In genomic region chr16:49760517-49761203, GRCm38 (mm10) we compare ENCODE assay signal across 24 mouse cellular contexts. TPM values are rescaled to one million over a fixed set of nuclear protein-coding genes. Genes with fewer than 3 reads are reported as not detected.
A peak's percentile ranks its signal among the peaks of the same experiment; 100 is the strongest.
DNase-seq lines count a peak whose midpoint lies in the region; ATAC-seq and TF ChIP-seq lines count a peak whose summit lies in the region.
"Had no signal": no experiment of that assay in that cellular context is flagged by ENCODE, and none has a peak within 500 bp of the region (broad histone marks: within the 10 kb centered on the region; RNA-seq: fewer than 3 reads in every experiment).

No protein-coding gene starts in this region.

- no peaks in the 10 kb centered on the region for H3K36me3 ChIP-seq in heart, embryonic 13.5 days
- no peaks in the 10 kb centered on the region for H3K36me3 ChIP-seq in liver, embryonic 12.5 days
- H3K36me3 ChIP-seq in intestine, embryonic 16.5 days (ENCODE audit: control insufficient read depth, insufficient read depth, low read length): no peaks in the 10 kb centered on the region
- H3K36me3 ChIP-seq: forebrain, embryonic 12.5 days had no signal

- ATAC-seq in heart, embryonic 13.5 days (ENCODE audit: extremely low read depth, insufficient number of reproducible peaks, low FRiP score, low TSS enrichment): no peak
- 0 out of 2 replicates have a peak, but pooled peaks have one; percentile 46 for ATAC-seq in liver, embryonic 12.5 days
- ATAC-seq in intestine, embryonic 16.5 days: peak; percentile 62; the same call in 1 of the 2 replicates
- no peak for ATAC-seq in granulocyte monocyte progenitor cell, adult 5-6 weeks (replicated peaks; ENCODE audit: poor library complexity, severe bottlenecking)
- ATAC-seq: CD4-positive, CD25-positive, alpha-beta regulatory T cell, adult 4 months; forebrain, postnatal 0 days; hindbrain, embryonic 16.5 days; lung, postnatal 0 days; midbrain, embryonic 13.5 days had no signal

- no peak overlapping the region for H3K9ac ChIP-seq in heart, embryonic 13.5 days
- no peak overlapping the region for H3K9ac ChIP-seq in liver, embryonic 12.5 days
- H3K9ac ChIP-seq in intestine, embryonic 16.5 days (ENCODE audit: low read depth, low read length): no peak overlapping the region
- H3K9ac ChIP-seq: embryonic facial prominence, embryonic 15.5 days; forebrain, embryonic 12.5 days; forebrain, postnatal 0 days; midbrain, embryonic 13.5 days had no signal

- peak overlapping the region; percentile 58 for H3K4me2 ChIP-seq in heart, embryonic 13.5 days
- no peak overlapping the region for H3K4me2 ChIP-seq in liver, embryonic 12.5 days
- peak overlapping the region; percentile 23 for H3K4me2 ChIP-seq in intestine, embryonic 16.5 days (ENCODE audit: low read depth, low read length)
- H3K4me2 ChIP-seq: embryonic facial prominence, embryonic 15.5 days; forebrain, embryonic 12.5 days; midbrain, embryonic 13.5 days had no signal

- TF ChIP-seq CTCF in brain, embryonic 14.5 days (IDR thresholded peaks at IDR 0.05; ENCODE audit: borderline replicate concordance, extremely low read depth, insufficient read depth, insufficient read length): no peak

- no peaks in the 10 kb centered on the region for H3K27me3 ChIP-seq in heart, embryonic 13.5 days (replicated peaks)
- H3K27me3 ChIP-seq in liver, embryonic 12.5 days (replicated peaks): no peaks in the 10 kb centered on the region
- H3K27me3 ChIP-seq in intestine, embryonic 16.5 days (replicated peaks; ENCODE audit: control insufficient read depth, insufficient read depth, low read length): no peaks in the 10 kb centered on the region
- H3K27me3 ChIP-seq: embryonic facial prominence, embryonic 15.5 days; forebrain, embryonic 12.5 days; midbrain, embryonic 13.5 days had no signal

- no peaks in the 10 kb centered on the region for H3K9me3 ChIP-seq in heart, embryonic 13.5 days
- H3K9me3 ChIP-seq in liver, embryonic 12.5 days (replicated peaks): no peaks in the 10 kb centered on the region
- H3K9me3 ChIP-seq in intestine, embryonic 16.5 days (ENCODE audit: control insufficient read depth, low read length): no peaks in the 10 kb centered on the region
- H3K9me3 ChIP-seq: embryonic facial prominence, embryonic 10.5 days; embryonic facial prominence, embryonic 15.5 days; forebrain, embryonic 12.5 days; midbrain, embryonic 13.5 days had no signal

- peak overlapping the region; percentile 29 for H3K4me3 ChIP-seq in heart, embryonic 13.5 days
- H3K4me3 ChIP-seq in liver, embryonic 12.5 days: no peak overlapping the region
- peak overlapping the region; percentile 4; the same call in 1 of the 2 replicates for H3K4me3 ChIP-seq in intestine, embryonic 16.5 days (ENCODE audit: low read length)
- H3K4me3 ChIP-seq: embryonic facial prominence, embryonic 10.5 days; embryonic facial prominence, embryonic 15.5 days; forebrain, embryonic 12.5 days; midbrain, embryonic 13.5 days had no signal

- H3K4me1 ChIP-seq in heart, embryonic 13.5 days: peaks cover 16% of the 10 kb centered on the region
- H3K4me1 ChIP-seq in liver, embryonic 12.5 days: peaks cover 18% of the 10 kb centered on the region
- no peaks in the 10 kb centered on the region for H3K4me1 ChIP-seq in intestine, embryonic 16.5 days (ENCODE audit: control insufficient read depth, insufficient read depth, low read length)
- H3K4me1 ChIP-seq: embryonic facial prominence, embryonic 10.5 days; forebrain, embryonic 12.5 days; midbrain, embryonic 13.5 days had no signal

- no peak for TF ChIP-seq POLR2A in brain, embryonic 14.5 days (IDR thresholded peaks at IDR 0.05; ENCODE audit: borderline replicate concordance, extremely low read depth, insufficient read depth, insufficient read length, poor library complexity, severe bottlenecking)

- no peak for DNase-seq in heart, adult 8-10 months (ENCODE audit: low spot score)
- no peak for DNase-seq in liver
- peak; percentile 16 for DNase-seq in brain, embryonic 14.5 days (ENCODE audit: low read depth)
- DNase-seq in ovary, adult 18-20 months (ENCODE audit: low spot score): no peak
- DNase-seq: adrenal gland, postnatal 25 days; cerebellum, adult 18-20 months; cerebellum, postnatal 14 days; forebrain, postnatal 0 days; kidney, adult 11 months; kidney, postnatal 14 days; layer of hippocampus, adult 9-11 months; lung, adult 18-20 months had no signal

- H3K27ac ChIP-seq in heart, embryonic 13.5 days (replicated peaks): no peak overlapping the region
- no peak overlapping the region for H3K27ac ChIP-seq in liver, embryonic 12.5 days
- no peak overlapping the region for H3K27ac ChIP-seq in intestine, embryonic 16.5 days (ENCODE audit: low read length)
- H3K27ac ChIP-seq: embryonic facial prominence, embryonic 10.5 days; embryonic facial prominence, embryonic 15.5 days; forebrain, embryonic 12.5 days; macrophage; midbrain, embryonic 13.5 days had no signal

- 58% methylated on average over 17 of the region's 17 CpGs for WGBS in heart, embryonic 13.5 days
- WGBS in liver, embryonic 12.5 days (ENCODE audit: insufficient replicate concordance): 76% methylated on average over 17 of the region's 17 CpGs
- WGBS in intestine, embryonic 16.5 days: 58% methylated on average over 17 of the region's 17 CpGs

RNA-seq across cellular contexts. Expression of gene Cd47, which starts 39.7 kb away (rescaled TPM):
- polyA plus RNA-seq in heart, embryonic 13.5 days (2015; fragmentation: Nextera tagmentation; extraction: Ambion mirVana): 46.2 and 56.1 TPM in 2 replicates
- 10 to 100 TPM; 82.2 to 91.4 (median 87.5) TPM for total RNA-seq in heart, adult 8-10 months (2022)
- 308 and 327 TPM in 2 replicates for polyA plus RNA-seq in liver, embryonic 12.5 days (2016; fragmentation: Nextera tagmentation; extraction: Ambion mirVana)
- 49.4 and 58.5 TPM in 2 replicates for polyA plus RNA-seq in brain, embryonic 14.5 days (2012; rRNA removed)
- polyA plus RNA-seq in intestine, embryonic 16.5 days (2015; fragmentation: Nextera tagmentation; extraction: Ambion mirVana): 76.5 and 80.3 TPM in 2 replicates
- 334 and 345 TPM in 2 replicates for total RNA-seq in granulocyte monocyte progenitor cell, adult 5-6 weeks (2014; fragmentation: Nextera tagmentation)
- 258 and 269 TPM in 2 replicates for total RNA-seq in granulocyte monocyte progenitor cell, adult 5-6 weeks (2017)

Comparison
In these comparisons a context has a peak if more than half of its experiments do, and no peak if none do; other contexts are left out.
1. ATAC-seq: peak in liver, embryonic 12.5 days (single experiment) and intestine, embryonic 16.5 days (single experiment); none in heart, embryonic 13.5 days (single experiment) and granulocyte monocyte progenitor cell, adult 5-6 weeks (single experiment).